Mouse (Mus musculus): ENCODE measurements around the gene Tpm4. TPM values are rescaled to one million over a fixed set of nuclear protein-coding genes. Genes with fewer than 3 reads are reported as not detected.
"Not testable (repeated sequence)": the region's sequence is repeated elsewhere in the genome, so short reads cannot be mapped to it uniquely, and the experiment has no call there.

The Tpm4 gene
- polyA plus RNA-seq, 1 experiment from 2014 or later = 247 TPM

- WGBS = 55% methylated on average over 4 of the region's 4 CpGs
- Histone ChIP-seq H3K4me1 (ENCODE audit: control insufficient read depth, insufficient read depth, low read length) (no peaks in the 10 kb centered on the region), H3K27me3 (replicated peaks; ENCODE audit: control insufficient read depth, insufficient read depth, low read length) (no peaks in the 10 kb centered on the region), H3K9me3 (replicated peaks; ENCODE audit: control insufficient read depth, low read length) (no peaks in the 10 kb centered on the region), H3K4me2 (ENCODE audit: low read length) (no peak overlapping the region), H3K27ac (ENCODE audit: low read depth, low read length) (no peak overlapping the region), H3K9ac (ENCODE audit: low read length) (no peak overlapping the region), H3K4me3 (ENCODE audit: low read depth, low read length) (no peak overlapping the region), H3K36me3 (ENCODE audit: control insufficient read depth, insufficient read depth, low read length) (no peaks in the 10 kb centered on the region)
- ATAC-seq (no peak), DNase-seq (ENCODE audit: low spot score) (no peak)
Observed at GRCm38 (mm10) chr8:72118616-72119015, 16.2 kb upstream of the Tpm4 start.

GRCm38 (mm10) chr8:72121486-72121885 is 13.3 kb upstream of the Tpm4 start:
- H3K4me3 ChIP-seq (ENCODE audit: low read depth, low read length); H3K4me2 ChIP-seq (ENCODE audit: low read length); H3K9me3 ChIP-seq (replicated peaks; ENCODE audit: control insufficient read depth, low read length); H3K27me3 ChIP-seq (replicated peaks; ENCODE audit: control insufficient read depth, insufficient read depth, low read length); H3K4me1 ChIP-seq (ENCODE audit: control insufficient read depth, insufficient read depth, low read length); ATAC-seq; H3K9ac ChIP-seq (ENCODE audit: low read length); H3K27ac ChIP-seq (ENCODE audit: low read depth, low read length); H3K36me3 ChIP-seq (ENCODE audit: control insufficient read depth, insufficient read depth, low read length); DNase-seq (ENCODE audit: low spot score): not testable (repeated sequence)
- 68% methylated on average over 3 of the region's 3 CpGs for WGBS

GRCm38 (mm10) chr8:72121997-72122396 is 12.8 kb upstream of the Tpm4 start:
- no peak overlapping the region for H3K4me3 ChIP-seq (ENCODE audit: low read depth, low read length)
- 83% methylated on average over 1 of the region's 1 CpGs for WGBS
- H3K27ac ChIP-seq (ENCODE audit: low read depth, low read length) = no peak overlapping the region
- no peak overlapping the region for H3K9ac ChIP-seq (ENCODE audit: low read length)
- no peaks in the 10 kb centered on the region for H3K27me3 ChIP-seq (replicated peaks; ENCODE audit: control insufficient read depth, insufficient read depth, low read length)
- H3K9me3 ChIP-seq (replicated peaks; ENCODE audit: control insufficient read depth, low read length) = no peaks in the 10 kb centered on the region
- H3K36me3 ChIP-seq (ENCODE audit: control insufficient read depth, insufficient read depth, low read length) = no peaks in the 10 kb centered on the region
- DNase-seq (ENCODE audit: low spot score) (no peak), ATAC-seq (no peak)
- H3K4me2 ChIP-seq (ENCODE audit: low read length) = no peak overlapping the region
- no peaks in the 10 kb centered on the region for H3K4me1 ChIP-seq (ENCODE audit: control insufficient read depth, insufficient read depth, low read length)

- Histone ChIP-seq H3K9me3 (replicated peaks; ENCODE audit: control insufficient read depth, low read length) (no peaks in the 10 kb centered on the region), H3K27me3 (replicated peaks; ENCODE audit: control insufficient read depth, insufficient read depth, low read length) (no peaks in the 10 kb centered on the region), H3K4me3 (ENCODE audit: low read depth, low read length) (no peak overlapping the region), H3K4me1 (ENCODE audit: control insufficient read depth, insufficient read depth, low read length) (no peaks in the 10 kb centered on the region), H3K36me3 (ENCODE audit: control insufficient read depth, insufficient read depth, low read length) (no peaks in the 10 kb centered on the region), H3K4me2 (ENCODE audit: low read length) (no peak overlapping the region), H3K27ac (ENCODE audit: low read depth, low read length) (no peak overlapping the region), H3K9ac (ENCODE audit: low read length) (no peak overlapping the region)
- ATAC-seq (no peak), DNase-seq (ENCODE audit: low spot score) (no peak)
- 85% methylated on average over 1 of the region's 1 CpGs for WGBS
Observed at GRCm38 (mm10) chr8:72127834-72128233, 6.9 kb upstream of the Tpm4 start.

DNA sequence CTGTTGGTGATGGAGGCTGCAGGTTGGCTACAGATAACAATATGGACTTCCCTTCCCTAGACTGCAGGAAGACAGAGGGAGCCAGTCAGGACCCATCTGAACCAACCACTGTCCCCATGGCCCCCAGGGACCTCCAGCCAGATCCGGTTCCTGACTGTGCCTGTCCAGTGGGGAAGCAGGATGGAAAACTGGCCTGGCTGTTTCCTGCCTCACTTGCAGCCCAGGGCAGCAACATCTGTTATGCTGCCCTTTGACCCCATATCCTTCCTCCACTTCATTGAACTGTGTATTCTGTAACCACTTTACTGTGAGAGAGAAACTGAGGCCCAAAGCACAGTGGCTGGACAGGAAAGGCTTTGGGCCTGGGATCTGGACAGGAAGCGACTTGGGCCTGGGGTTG is 3.5 kb upstream of the Tpm4 start:
- Histone ChIP-seq H3K27me3 (replicated peaks; ENCODE audit: control insufficient read depth, insufficient read depth, low read length) (no peaks in the 10 kb centered on the region), H3K4me3 (ENCODE audit: low read depth, low read length) (no peak overlapping the region), H3K9ac (ENCODE audit: low read length) (no peak overlapping the region), H3K36me3 (ENCODE audit: control insufficient read depth, insufficient read depth, low read length) (no peaks in the 10 kb centered on the region), H3K27ac (ENCODE audit: low read depth, low read length) (no peak overlapping the region), H3K4me2 (ENCODE audit: low read length) (no peak overlapping the region), H3K4me1 (ENCODE audit: control insufficient read depth, insufficient read depth, low read length) (peaks cover 3% of the 10 kb centered on the region; the same call in 1 of the 2 replicates), H3K9me3 (replicated peaks; ENCODE audit: control insufficient read depth, low read length) (no peaks in the 10 kb centered on the region)
- 89% methylated on average over 2 of the region's 2 CpGs for WGBS
- DNase-seq (ENCODE audit: low spot score) = no peak
- ATAC-seq = no peak

- H3K27me3 ChIP-seq (replicated peaks; ENCODE audit: control insufficient read depth, insufficient read depth, low read length) = no peaks in the 10 kb centered on the region
- no peaks in the 10 kb centered on the region for H3K9me3 ChIP-seq (replicated peaks; ENCODE audit: control insufficient read depth, low read length)
- WGBS = 89% methylated on average over 2 of the region's 2 CpGs
Observed at GRCm38 (mm10) chr8:72131901-72132300, 2.9 kb upstream of the Tpm4 start.

GRCm38 (mm10) chr8:72132417-72132816 is 2.4 kb upstream of the Tpm4 start:
- no peaks in the 10 kb centered on the region for H3K36me3 ChIP-seq (ENCODE audit: control insufficient read depth, insufficient read depth, low read length)
- H3K4me1 ChIP-seq (ENCODE audit: control insufficient read depth, insufficient read depth, low read length) = peaks cover 11% of the 10 kb centered on the region
- H3K9me3 ChIP-seq (replicated peaks; ENCODE audit: control insufficient read depth, low read length) = no peaks in the 10 kb centered on the region
- no peak overlapping the region for H3K9ac ChIP-seq (ENCODE audit: low read length)
- no peak overlapping the region for H3K27ac ChIP-seq (ENCODE audit: low read depth, low read length)
- H3K4me2 ChIP-seq (ENCODE audit: low read length) = no peak overlapping the region
- WGBS = 88% methylated on average over 1 of the region's 1 CpGs
- ATAC-seq (no peak), DNase-seq (ENCODE audit: low spot score) (no peak)
- H3K4me3 ChIP-seq (ENCODE audit: low read depth, low read length) = no peak overlapping the region
- H3K27me3 ChIP-seq (replicated peaks; ENCODE audit: control insufficient read depth, insufficient read depth, low read length) = no peaks in the 10 kb centered on the region

More at GRCm38 (mm10) chr8:72131901-72132300, 2.9 kb upstream of the Tpm4 start:
- H3K36me3 ChIP-seq (ENCODE audit: control insufficient read depth, insufficient read depth, low read length) = no peaks in the 10 kb centered on the region
- no peak overlapping the region for H3K4me3 ChIP-seq (ENCODE audit: low read depth, low read length)
- no peak overlapping the region for H3K4me2 ChIP-seq (ENCODE audit: low read length)
- DNase-seq (ENCODE audit: low spot score) (no peak), ATAC-seq (no peak)
- H3K9ac ChIP-seq (ENCODE audit: low read length) = no peak overlapping the region
- H3K27ac ChIP-seq (ENCODE audit: low read depth, low read length) = no peak overlapping the region
- peaks cover 9% of the 10 kb centered on the region for H3K4me1 ChIP-seq (ENCODE audit: control insufficient read depth, insufficient read depth, low read length)

DNA sequence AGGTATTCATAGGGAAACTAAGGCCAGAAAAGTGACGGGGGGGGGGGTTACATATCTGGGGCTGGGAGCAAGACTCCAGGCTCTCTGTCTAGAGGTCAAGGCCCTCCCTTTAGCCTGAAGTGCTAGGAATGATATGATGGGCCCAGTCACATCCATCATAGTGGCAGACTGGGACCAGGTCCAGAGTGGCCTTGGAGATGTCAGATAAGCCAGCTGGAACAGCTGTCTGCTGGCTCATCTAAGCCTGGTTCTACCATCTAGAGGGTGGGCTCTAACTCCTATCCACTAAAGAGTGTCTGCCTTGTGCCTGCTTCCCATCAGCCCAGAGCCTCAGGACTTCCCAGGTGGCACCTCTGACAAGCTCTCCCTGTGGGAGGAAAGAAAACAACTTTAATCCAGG is 1.9 kb upstream of the Tpm4 start:
- Histone ChIP-seq H3K27ac (ENCODE audit: low read depth, low read length) (no peak overlapping the region), H3K4me3 (ENCODE audit: low read depth, low read length) (no peak overlapping the region), H3K4me1 (ENCODE audit: control insufficient read depth, insufficient read depth, low read length) (peaks cover 11% of the 10 kb centered on the region), H3K9ac (ENCODE audit: low read length) (no peak overlapping the region), H3K36me3 (ENCODE audit: control insufficient read depth, insufficient read depth, low read length) (no peaks in the 10 kb centered on the region; the same call in 1 of the 2 replicates), H3K27me3 (replicated peaks; ENCODE audit: control insufficient read depth, insufficient read depth, low read length) (no peaks in the 10 kb centered on the region), H3K9me3 (replicated peaks; ENCODE audit: control insufficient read depth, low read length) (no peaks in the 10 kb centered on the region), H3K4me2 (ENCODE audit: low read length) (no peak overlapping the region)
- no peak for ATAC-seq
- WGBS = 88% methylated on average over 1 of the region's 1 CpGs
- DNase-seq (ENCODE audit: low spot score) = no peak

DNA sequence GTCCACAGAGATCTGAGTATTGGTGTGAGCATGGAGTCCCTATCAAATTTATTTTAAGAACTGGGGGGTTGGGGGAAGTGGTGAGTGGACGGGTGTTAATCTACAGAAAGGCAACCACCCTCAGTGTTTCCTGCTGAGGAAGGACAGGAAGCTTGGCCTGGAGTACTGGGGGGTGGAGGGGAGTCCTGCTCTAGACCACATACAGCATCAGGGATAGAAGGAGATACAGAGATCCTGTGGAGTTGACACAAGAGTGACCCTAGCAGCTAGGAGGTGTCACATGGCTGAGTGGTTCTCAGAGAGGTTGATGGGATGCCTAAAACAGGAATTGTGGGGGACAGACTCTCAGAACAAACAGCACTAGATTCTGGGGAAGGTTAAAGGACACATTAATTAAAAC is 1.3 kb upstream of the Tpm4 start:
- no peak overlapping the region for H3K4me3 ChIP-seq (ENCODE audit: low read depth, low read length)
- peaks cover 5% of the 10 kb centered on the region for H3K36me3 ChIP-seq (ENCODE audit: control insufficient read depth, insufficient read depth, low read length)
- peaks cover 11% of the 10 kb centered on the region for H3K4me1 ChIP-seq (ENCODE audit: control insufficient read depth, insufficient read depth, low read length)
- H3K9ac ChIP-seq (ENCODE audit: low read length) = no peak overlapping the region
- H3K27me3 ChIP-seq (replicated peaks; ENCODE audit: control insufficient read depth, insufficient read depth, low read length) = no peaks in the 10 kb centered on the region
- no peak for ATAC-seq
- no peak for DNase-seq (ENCODE audit: low spot score)
- no peak overlapping the region for H3K4me2 ChIP-seq (ENCODE audit: low read length)
- no peak overlapping the region for H3K27ac ChIP-seq (ENCODE audit: low read depth, low read length)
- WGBS = 88% methylated on average over 1 of the region's 1 CpGs
- no peaks in the 10 kb centered on the region for H3K9me3 ChIP-seq (replicated peaks; ENCODE audit: control insufficient read depth, low read length)

Measured in forebrain, embryonic 14.5 days (tissue).